Mouse (Mus musculus): ENCODE results near the gene Poc1b. TPM values are rescaled to one million over a fixed set of nuclear protein-coding genes. Genes with fewer than 3 reads are reported as not detected.
A peak's percentile ranks its signal among the peaks of the same experiment; 100 is the strongest.

The Poc1b gene
- polyA plus RNA-seq, 2 experiments: 5.6 to 5.9 TPM

GRCm38 (mm10) chr10:99234336-99234735 lies 127.5 kb downstream of the Poc1b start:
- Histone ChIP-seq H3K4me1 (replicated peaks; ENCODE audit: control insufficient read depth in 2 of 2, insufficient read depth in 2 of 2, low read length in 1 of 2) (peaks cover 0 to 8% of the 10 kb centered on the region in 2 experiments; a peak in 1 of 4 replicates), H3K4me2 (ENCODE audit: low read depth) (peak overlapping the region; percentile 28; the same call in 1 of the 2 replicates), H3K9me3 (ENCODE audit: control insufficient read depth, low read length) (no peaks in the 10 kb centered on the region), H3K27me3 (ENCODE audit: control insufficient read depth, insufficient read depth, low read length) (peaks cover 2% of the 10 kb centered on the region), H3K9ac (replicated peaks) (no peak overlapping the region), H3K27ac (no peak overlapping the region), H3K36me3 (replicated peaks; ENCODE audit: control insufficient read depth, insufficient read depth, low read depth) (no peaks in the 10 kb centered on the region), H3K4me3 (ENCODE audit: insufficient read depth in 1 of 2, low read depth in 2 of 2, low read length in 2 of 2) (no peak overlapping the region)
- WGBS (ENCODE audit: insufficient replicate concordance): 65% methylated on average over 8 of the region's 8 CpGs
- DNase-seq (ENCODE audit: low read depth in 3 of 3, low spot score in 3 of 3) (no peak), ATAC-seq (ENCODE audit: insufficient read depth) (0 out of 2 replicates have a peak, but pooled peaks have one; percentile 24)
- TF ChIP-seq CTCF (IDR thresholded peaks at IDR 0.05; ENCODE audit: low read depth) (no peak), EP300 (IDR thresholded peaks at IDR 0.05; ENCODE audit: low read depth) (no peak)

DNA sequence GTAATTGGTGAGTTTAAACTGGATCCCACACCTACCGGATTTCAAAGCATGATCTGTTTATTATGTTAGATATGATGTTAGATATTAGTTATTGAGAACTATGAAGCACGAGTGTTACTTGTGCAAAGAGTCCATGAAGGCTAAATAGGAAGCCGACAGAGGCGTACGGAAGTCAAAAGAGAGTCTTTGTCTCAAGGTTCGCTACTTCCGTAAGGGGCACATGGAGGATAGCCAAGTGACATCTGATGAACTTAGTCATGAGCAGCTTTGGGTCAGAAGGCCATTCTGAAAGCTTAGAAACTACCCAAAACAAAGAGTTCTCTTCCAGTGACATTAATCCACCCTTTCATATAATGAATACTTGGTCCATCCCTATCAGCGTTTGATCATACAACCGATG lies 128.2 kb downstream of the Poc1b start:
- TF ChIP-seq CTCF (IDR thresholded peaks at IDR 0.05; ENCODE audit: low read depth) (no peak), EP300 (IDR thresholded peaks at IDR 0.05; ENCODE audit: low read depth) (no peak)
- no peak for ATAC-seq (ENCODE audit: insufficient read depth)
- no peak overlapping the region for H3K9ac ChIP-seq (replicated peaks)
- no peak for DNase-seq (ENCODE audit: low read depth in 3 of 3, low spot score in 3 of 3)
- no peaks in the 10 kb centered on the region for H3K36me3 ChIP-seq (replicated peaks; ENCODE audit: control insufficient read depth, insufficient read depth, low read depth)
- H3K27me3 ChIP-seq (ENCODE audit: control insufficient read depth, insufficient read depth, low read length): no peaks in the 10 kb centered on the region
- peaks cover 0 to 6% of the 10 kb centered on the region in 2 experiments; a peak in 1 of 4 replicates for H3K4me1 ChIP-seq (replicated peaks; ENCODE audit: control insufficient read depth in 2 of 2, insufficient read depth in 2 of 2, low read length in 1 of 2)
- H3K4me2 ChIP-seq (ENCODE audit: low read depth): no peak overlapping the region
- WGBS (ENCODE audit: insufficient replicate concordance): 76% methylated on average over 9 of the region's 9 CpGs
- no peaks in the 10 kb centered on the region for H3K9me3 ChIP-seq (ENCODE audit: control insufficient read depth, low read length)
- H3K4me3 ChIP-seq (ENCODE audit: insufficient read depth in 1 of 2, low read depth in 2 of 2, low read length in 2 of 2): no peak overlapping the region
- no peak overlapping the region for H3K27ac ChIP-seq

- no peak for TF ChIP-seq EP300 (IDR thresholded peaks at IDR 0.05; ENCODE audit: low read depth)
- no peak for TF ChIP-seq CTCF (IDR thresholded peaks at IDR 0.05; ENCODE audit: low read depth)
- 59% methylated on average over 11 of the region's 11 CpGs for WGBS (ENCODE audit: insufficient replicate concordance)
- no peak for DNase-seq (ENCODE audit: low read depth in 3 of 3, low spot score in 3 of 3)
- no peak overlapping the region for H3K9ac ChIP-seq (replicated peaks)
- ATAC-seq (ENCODE audit: insufficient read depth): no peak
- H3K9me3 ChIP-seq (ENCODE audit: control insufficient read depth, low read length): no peaks in the 10 kb centered on the region
- H3K36me3 ChIP-seq (replicated peaks; ENCODE audit: control insufficient read depth, insufficient read depth, low read depth): no peaks in the 10 kb centered on the region
- H3K4me3 ChIP-seq (ENCODE audit: insufficient read depth in 1 of 2, low read depth in 2 of 2, low read length in 2 of 2): no peak overlapping the region
- peaks cover 0 to 3% of the 10 kb centered on the region in 2 experiments; a peak in 1 of 4 replicates for H3K4me1 ChIP-seq (replicated peaks; ENCODE audit: control insufficient read depth in 2 of 2, insufficient read depth in 2 of 2, low read length in 1 of 2)
- H3K27ac ChIP-seq: no peak overlapping the region
- H3K27me3 ChIP-seq (ENCODE audit: control insufficient read depth, insufficient read depth, low read length): no peaks in the 10 kb centered on the region
- no peak overlapping the region for H3K4me2 ChIP-seq (ENCODE audit: low read depth)
Observed at GRCm38 (mm10) chr10:99237205-99237832, 130.5 kb downstream of the Poc1b start.

- ATAC-seq (ENCODE audit: insufficient read depth) (no peak), DNase-seq (ENCODE audit: low read depth in 3 of 3, low spot score in 3 of 3) (no peak)
- Histone ChIP-seq H3K4me1 (replicated peaks; ENCODE audit: control insufficient read depth in 2 of 2, insufficient read depth in 2 of 2, low read length in 1 of 2) (no peaks in the 10 kb centered on the region; a peak in 1 of 4 replicates), H3K4me2 (ENCODE audit: low read depth) (no peak overlapping the region), H3K9ac (replicated peaks) (no peak overlapping the region), H3K4me3 (ENCODE audit: insufficient read depth in 1 of 2, low read depth in 2 of 2, low read length in 2 of 2) (no peak overlapping the region), H3K27ac (no peak overlapping the region), H3K9me3 (ENCODE audit: control insufficient read depth, low read length) (no peaks in the 10 kb centered on the region), H3K27me3 (ENCODE audit: control insufficient read depth, insufficient read depth, low read length) (no peaks in the 10 kb centered on the region), H3K36me3 (replicated peaks; ENCODE audit: control insufficient read depth, insufficient read depth, low read depth) (no peaks in the 10 kb centered on the region)
- WGBS (ENCODE audit: insufficient replicate concordance): 82% methylated on average over 11 of the region's 11 CpGs
- TF ChIP-seq CTCF (IDR thresholded peaks at IDR 0.05; ENCODE audit: low read depth): no peak
- TF ChIP-seq EP300 (IDR thresholded peaks at IDR 0.05; ENCODE audit: low read depth): no peak
Observed at GRCm38 (mm10) chr10:99238537-99238936, 131.7 kb downstream of the Poc1b start.

GRCm38 (mm10) chr10:99241284-99241828 lies 134.5 kb downstream of the Poc1b start:
- no peaks in the 10 kb centered on the region for H3K9me3 ChIP-seq (ENCODE audit: control insufficient read depth, low read length)
- H3K27ac ChIP-seq: no peak overlapping the region
- 50% methylated on average over 6 of the region's 7 CpGs for WGBS (ENCODE audit: insufficient replicate concordance)
- no peak for DNase-seq (ENCODE audit: low read depth in 3 of 3, low spot score in 3 of 3)
- H3K9ac ChIP-seq (replicated peaks): no peak overlapping the region
- no peaks in the 10 kb centered on the region for H3K27me3 ChIP-seq (ENCODE audit: control insufficient read depth, insufficient read depth, low read length)
- no peaks in the 10 kb centered on the region for H3K36me3 ChIP-seq (replicated peaks; ENCODE audit: control insufficient read depth, insufficient read depth, low read depth)
- TF ChIP-seq EP300 (IDR thresholded peaks at IDR 0.05; ENCODE audit: low read depth): no peak
- TF ChIP-seq CTCF (IDR thresholded peaks at IDR 0.05; ENCODE audit: low read depth): no peak
- H3K4me3 ChIP-seq (ENCODE audit: insufficient read depth in 1 of 2, low read depth in 2 of 2, low read length in 2 of 2): no peak overlapping the region
- no peak for ATAC-seq (ENCODE audit: insufficient read depth)
- H3K4me1 ChIP-seq (replicated peaks; ENCODE audit: control insufficient read depth in 2 of 2, insufficient read depth in 2 of 2, low read length in 1 of 2): no peaks in the 10 kb centered on the region
- H3K4me2 ChIP-seq (ENCODE audit: low read depth): no peak overlapping the region
